Mouse (Mus musculus): ENCODE data around the gene Gstm7.
"Not testable (repeated sequence)": the region's sequence is repeated elsewhere in the genome, so short reads cannot be mapped to it uniquely, and the experiment has no call there.

The Gstm7 gene

DNA sequence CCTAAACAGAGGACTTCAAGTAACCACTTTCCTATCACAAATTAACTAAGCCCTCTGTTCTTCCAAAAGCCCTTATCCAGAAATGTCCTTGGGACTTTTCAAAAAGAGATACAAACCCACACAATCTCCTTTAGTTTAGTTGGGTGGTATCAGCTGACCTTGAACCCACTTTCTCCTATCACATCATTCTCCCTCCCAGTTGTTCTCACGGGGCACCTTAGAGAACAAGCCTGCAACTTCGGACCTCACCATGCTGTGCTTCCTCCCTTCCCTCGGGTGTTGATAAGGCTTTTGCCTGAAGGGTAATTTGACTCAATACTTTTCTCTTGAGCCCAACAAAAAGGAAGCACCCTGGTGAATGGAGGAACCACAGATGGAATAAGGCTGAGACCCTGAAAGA, 4.3 kb upstream of the Gstm7 start:
- DNase-seq (ENCODE audit: low read depth, low spot score): no peak

- no peak for DNase-seq (ENCODE audit: low read depth, low spot score)
These were observed 3.7 kb upstream of the Gstm7 start for GRCm38 (mm10) chr3:107935268-107935667.

DNA sequence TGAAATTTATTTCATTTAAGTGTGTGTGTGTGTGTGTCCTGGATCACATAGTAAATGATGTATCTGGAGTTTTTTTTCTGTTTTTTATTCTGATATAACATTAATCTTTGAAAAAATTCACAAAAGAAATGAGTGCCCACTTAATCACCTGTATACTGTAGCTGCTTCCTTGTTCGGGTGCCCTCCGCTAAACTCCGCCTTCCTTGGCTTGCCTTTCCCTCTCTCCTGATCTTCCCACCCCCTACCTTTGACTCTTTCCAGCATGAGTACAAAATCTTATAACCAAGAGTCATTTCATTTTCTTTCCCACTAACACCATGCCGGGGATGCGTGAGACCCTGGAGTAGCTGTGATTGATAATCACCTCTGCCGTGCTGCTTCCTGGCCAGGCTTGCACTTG, 511 bp upstream of the Gstm7 start:
- no peak for DNase-seq (ENCODE audit: low read depth, low spot score)

- DNase-seq (ENCODE audit: low read depth, low spot score): no peak
These were observed 483 bp downstream of the Gstm7 start for GRCm38 (mm10) chr3:107931134-107931533.

DNA sequence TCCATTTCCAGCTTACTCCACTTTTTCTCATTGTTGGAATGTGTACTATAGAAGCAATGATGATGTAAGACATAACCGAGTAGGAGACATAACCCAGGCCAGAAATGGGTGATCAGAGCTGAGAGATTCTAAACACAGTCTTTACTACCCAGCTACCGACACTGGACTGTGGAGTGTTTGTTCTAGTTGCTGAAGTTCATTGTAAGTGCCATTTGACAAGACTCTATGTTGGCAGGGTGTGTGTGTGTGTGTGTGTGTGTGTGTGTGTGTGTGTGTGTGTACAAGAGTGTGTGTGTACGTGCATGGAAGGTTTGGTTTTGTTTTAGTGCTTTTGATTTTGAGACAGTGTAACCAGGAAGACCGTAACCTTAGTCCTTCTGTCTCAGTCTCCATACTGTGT, 1.9 kb downstream of the Gstm7 start:
- no peak for DNase-seq (ENCODE audit: low read depth, low spot score)

GRCm38 (mm10) chr3:107929243-107929642, 2.4 kb downstream of the Gstm7 start:
- DNase-seq (ENCODE audit: low read depth, low spot score): no peak

DNA sequence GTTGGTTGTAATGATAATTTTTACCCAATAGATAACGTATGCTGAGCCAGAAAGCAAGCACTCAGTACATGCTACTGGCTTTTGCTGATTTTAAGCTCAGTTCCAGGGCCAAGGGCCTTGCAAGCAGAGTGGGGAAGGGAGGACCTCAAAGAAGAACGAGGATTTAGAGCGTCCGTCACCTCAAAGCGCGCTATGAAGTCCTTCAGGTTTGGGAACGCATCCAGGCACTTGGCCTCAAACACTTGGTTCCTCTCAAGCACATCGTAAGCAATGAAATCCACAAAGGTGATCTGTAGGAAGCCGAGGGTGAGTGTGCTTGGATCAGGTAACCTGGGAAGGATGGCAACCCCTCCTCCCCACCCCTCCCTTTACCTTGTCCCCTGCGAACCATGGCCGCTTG, 2.9 kb downstream of the Gstm7 start:
- no peak for DNase-seq (ENCODE audit: low read depth, low spot score)

- no peak for DNase-seq (ENCODE audit: low read depth, low spot score)
These were observed 3.8 kb downstream of the Gstm7 start for GRCm38 (mm10) chr3:107927841-107928240.

- DNase-seq (ENCODE audit: low read depth, low spot score): no peak
These were observed 6.3 kb downstream of the Gstm7 start for GRCm38 (mm10) chr3:107925335-107925734.

GRCm38 (mm10) chr3:107920348-107920747, 11.3 kb downstream of the Gstm7 start:
- no peak for DNase-seq (ENCODE audit: low read depth, low spot score)

GRCm38 (mm10) chr3:107917783-107918408, 13.7 kb downstream of the Gstm7 start:
- DNase-seq (ENCODE audit: low read depth, low spot score): peak; percentile 78

DNA sequence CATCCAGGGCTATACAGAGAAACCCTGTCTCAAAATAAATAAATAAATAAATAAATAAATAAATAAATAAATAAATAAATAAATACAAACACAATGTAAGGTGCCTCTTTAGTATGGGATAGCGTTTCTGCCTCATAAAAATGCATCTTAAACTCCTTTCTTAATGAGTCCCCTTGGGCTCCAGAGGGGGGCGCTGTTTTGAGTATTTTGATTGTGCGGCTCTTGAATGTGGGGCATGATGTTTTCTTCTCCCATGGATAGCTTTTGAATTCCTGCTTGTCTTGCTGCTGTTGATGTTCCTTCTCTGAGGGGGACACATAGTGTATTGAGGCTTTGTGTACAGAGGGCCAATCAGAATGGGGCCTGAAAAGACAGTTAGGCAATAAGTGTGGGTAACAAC, 14.5 kb downstream of the Gstm7 start:
- DNase-seq (ENCODE audit: low read depth, low spot score): peak; percentile 61

DNA sequence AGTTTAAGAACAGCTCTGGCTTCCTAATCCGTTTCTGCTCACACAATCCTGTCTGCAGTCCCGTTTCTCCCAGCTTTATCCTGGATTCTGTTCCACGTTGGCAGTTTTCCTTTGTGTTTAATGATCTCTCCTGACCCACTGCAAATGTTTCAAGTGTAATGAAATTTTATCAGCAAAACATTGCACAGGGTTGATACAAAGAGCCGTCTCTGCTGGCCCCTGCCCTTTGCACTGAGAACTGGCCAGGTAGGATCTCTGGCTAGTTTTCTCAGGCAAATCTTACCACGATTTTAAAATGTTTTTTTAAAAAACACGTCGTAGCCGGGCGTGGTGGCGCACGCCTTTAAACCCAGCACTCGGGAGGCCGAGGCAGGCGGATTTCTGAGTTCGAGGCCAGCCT, 14.9 kb downstream of the Gstm7 start:
- no peak for DNase-seq (ENCODE audit: low read depth, low spot score)

DNA sequence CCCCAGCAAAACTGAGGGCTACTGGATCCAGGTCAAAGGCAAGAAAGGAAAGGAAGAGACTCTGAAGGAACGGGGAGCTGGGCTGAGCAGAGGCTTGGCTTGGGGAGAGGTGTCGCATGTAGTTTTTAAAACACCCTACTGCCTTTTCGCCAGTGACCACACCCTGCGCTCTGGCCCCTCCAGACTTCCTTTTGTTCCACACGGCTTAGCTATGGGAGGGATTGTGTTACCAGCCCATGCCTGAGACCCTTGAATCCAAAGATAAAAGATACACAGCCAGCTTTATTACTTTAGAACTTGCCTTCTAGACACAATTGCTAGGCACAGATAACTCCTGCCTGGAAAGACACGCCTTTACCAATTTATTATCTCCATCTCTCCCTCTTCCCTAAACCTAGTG, 25.7 kb downstream of the Gstm7 start:
- DNase-seq (ENCODE audit: low read depth, low spot score): no peak

DNA sequence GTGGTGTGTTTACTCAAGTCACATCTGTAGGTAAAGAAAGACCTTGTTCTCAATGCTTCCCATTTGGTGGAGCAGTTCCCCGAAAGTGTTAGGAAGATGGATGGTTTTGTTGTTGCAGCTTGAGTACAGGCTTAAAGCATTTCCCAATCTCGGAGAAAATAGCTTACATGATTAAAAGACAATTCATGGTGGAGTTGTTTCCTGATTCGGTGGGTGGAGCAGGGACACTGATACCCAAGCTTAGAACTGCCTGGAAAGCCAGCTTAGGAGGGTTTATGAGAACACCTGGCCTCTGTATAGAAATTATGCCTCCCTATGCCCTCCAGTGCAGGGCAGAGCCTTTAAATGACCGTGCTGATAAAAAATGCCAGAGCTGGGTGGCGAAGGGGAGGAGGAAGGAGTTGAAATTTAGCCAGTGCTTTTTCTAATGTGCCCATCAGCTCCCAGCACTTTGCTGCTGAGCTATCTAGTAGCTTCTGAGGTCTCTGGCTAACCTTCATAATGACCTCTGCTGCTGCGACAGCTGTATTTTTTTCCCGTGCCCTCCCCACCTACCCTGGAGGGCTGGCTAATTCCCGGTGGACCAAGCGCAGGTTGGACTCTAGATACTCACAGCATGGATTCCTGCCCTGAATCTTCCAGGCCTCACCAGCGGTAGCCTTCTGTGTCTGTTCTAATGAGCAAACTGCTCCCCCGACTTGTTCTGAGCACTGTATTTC, 30.5 kb downstream of the Gstm7 start:
- DNase-seq (ENCODE audit: low read depth, low spot score): no peak

GRCm38 (mm10) chr3:107898691-107899090, 32.9 kb downstream of the Gstm7 start:
- DNase-seq (ENCODE audit: low read depth, low spot score): no peak

DNA sequence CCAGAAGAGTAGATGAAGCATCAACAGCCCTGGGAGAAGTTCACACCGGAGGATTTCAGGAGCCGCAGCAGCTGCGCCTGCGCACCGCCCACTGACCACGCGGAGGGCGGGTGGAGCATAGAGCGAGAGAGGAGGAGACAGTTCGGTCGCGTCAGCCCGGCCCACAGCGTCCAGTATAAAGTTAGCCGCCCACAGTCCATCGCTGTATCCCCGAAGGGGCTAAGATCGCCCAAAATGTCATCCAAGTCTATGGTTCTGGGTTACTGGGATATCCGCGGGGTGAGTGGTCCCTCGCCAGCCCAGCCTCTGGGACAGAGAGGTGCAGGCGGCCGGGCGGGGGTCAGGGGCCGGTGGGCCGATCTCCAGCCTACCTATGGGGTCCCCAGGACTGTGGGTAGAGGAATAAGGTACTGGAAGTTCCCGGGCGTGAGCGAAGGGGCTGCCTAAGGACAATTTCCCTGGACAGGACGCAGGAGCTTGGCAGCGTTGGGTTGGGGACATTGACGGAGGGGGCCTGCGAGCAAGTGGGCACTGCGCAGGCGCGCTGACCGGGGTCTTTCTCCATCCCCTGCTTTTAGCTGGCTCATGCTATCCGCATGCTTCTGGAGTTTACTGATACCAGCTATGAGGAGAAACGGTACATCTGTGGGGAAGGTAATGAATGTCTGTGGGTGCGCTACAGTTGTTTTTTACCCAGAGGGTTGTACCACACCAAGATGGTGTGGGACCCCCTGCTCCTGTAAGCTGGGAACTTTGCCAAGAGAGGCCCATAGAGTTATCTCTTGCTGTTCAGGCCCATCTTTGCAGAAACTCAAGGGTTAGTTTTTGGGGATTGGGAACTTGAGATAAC, 35.7 kb downstream of the Gstm7 start, which contains the start of gene Gstm5:
Gene Gstm5 (plus strand): TSS at position 102 of the 850 bp plus-strand sequence.
- DNase-seq (ENCODE audit: low read depth, low spot score): peak; percentile 64

- DNase-seq (ENCODE audit: low read depth, low spot score): no peak
These were observed 36.4 kb downstream of the Gstm7 start for GRCm38 (mm10) chr3:107895194-107895719.

- not testable (repeated sequence) for DNase-seq (ENCODE audit: low read depth, low spot score)
These were observed 42.4 kb downstream of the Gstm7 start for GRCm38 (mm10) chr3:107889236-107889635.

- no peak for DNase-seq (ENCODE audit: low read depth, low spot score)
These were observed 43.7 kb downstream of the Gstm7 start for GRCm38 (mm10) chr3:107887674-107888495.

Data from ZHBTc4 (cell line).